Mouse (Mus musculus) intestine, postnatal 0 days (tissue): ENCODE data around the gene Mmp9. TPM values are rescaled to one million over a fixed set of nuclear protein-coding genes. Genes with fewer than 3 reads are reported as not detected.

ENCODE experiments used
- ATAC-seq: fragments of 200-750 bp; cut with Nextera tagmentation; 2 replicates; pipeline ENCODE4 v1.8.0; 2017; ENCODE audit warnings: mild to moderate bottlenecking, moderate TSS enrichment, moderate library complexity
- H3K27ac ChIP-seq: fragments of 300-500 bp; sonication (generic); 2 replicates; pipeline ENCODE4 v1.5.1; 2014; ENCODE audit warnings: mild to moderate bottlenecking, low read depth, low read length, moderate library complexity
- H3K27me3 ChIP-seq: fragments of 300-500 bp; sonication (generic); replicated peaks from 2 replicates; pipeline ENCODE4 v1.6.1; 2014; ENCODE audit warnings: low read length, mixed read lengths; ENCODE audit not compliant: control insufficient read depth, insufficient read depth
- H3K36me3 ChIP-seq: fragments of 300-500 bp; sonication (generic); 2 replicates; pipeline ENCODE4 v1.6.1; 2014; ENCODE audit warnings: mild to moderate bottlenecking, moderate library complexity; ENCODE audit not compliant: control insufficient read depth, insufficient read depth
- H3K4me1 ChIP-seq: fragments of 300-500 bp; sonication (generic); replicated peaks from 2 replicates; pipeline ENCODE4 v1.6.1; 2014; ENCODE audit warnings: antibody characterized with exemption, low read length, mixed read lengths; ENCODE audit not compliant: control insufficient read depth, insufficient read depth
- H3K4me2 ChIP-seq: fragments of 300-500 bp; sonication (generic); replicated peaks from 2 replicates; pipeline ENCODE4 v1.6.1; 2014; ENCODE audit warnings: low read depth, mild to moderate bottlenecking, moderate library complexity
- H3K4me3 ChIP-seq: fragments of 300-500 bp; sonication (generic); 2 replicates; pipeline ENCODE4 v1.5.1; 2014; ENCODE audit warnings: low read depth, low read length
- H3K9ac ChIP-seq: fragments of 300-500 bp; sonication (generic); 2 replicates; pipeline ENCODE4 v1.6.1; 2014; ENCODE audit warnings: mild to moderate bottlenecking, low read depth, low read length
- H3K9me3 ChIP-seq: fragments of 300-500 bp; sonication (generic); 2 replicates; pipeline ENCODE4 v1.6.1; 2016; ENCODE audit warnings: mixed run types; ENCODE audit not compliant: control insufficient read depth
- CTCF ChIP-seq: sonication (generic); IDR thresholded peaks from 2 replicates; pipeline ENCODE4 v1.5.1; 2016; ENCODE audit warnings: low read depth, mild to moderate bottlenecking, control low read depth, antibody characterized with exemption, moderate library complexity
- WGBS: fragments of 180-500 bp; shearing (Covaris S2); extraction: QIAGEN DNeasy Blood & Tissue Kit; methylation state at CpG from one replicate; pipeline ENCODE4 v1.1.7; 2014; 5-methylcytosine and 5-hydroxymethylcytosine counted together
- polyA plus RNA-seq: library from polyadenylated mRNA; unstranded; fragments of >200 nt; fragmentation: Nextera tagmentation; extraction: Ambion mirVana; gene quantifications from 2 replicates; pipeline ENCODE4 v1.2.1, GENCODE M21; 2015

The Mmp9 gene
- polyA plus RNA-seq, 1 experiment from 2014 or later: 9.6 TPM

DNA sequence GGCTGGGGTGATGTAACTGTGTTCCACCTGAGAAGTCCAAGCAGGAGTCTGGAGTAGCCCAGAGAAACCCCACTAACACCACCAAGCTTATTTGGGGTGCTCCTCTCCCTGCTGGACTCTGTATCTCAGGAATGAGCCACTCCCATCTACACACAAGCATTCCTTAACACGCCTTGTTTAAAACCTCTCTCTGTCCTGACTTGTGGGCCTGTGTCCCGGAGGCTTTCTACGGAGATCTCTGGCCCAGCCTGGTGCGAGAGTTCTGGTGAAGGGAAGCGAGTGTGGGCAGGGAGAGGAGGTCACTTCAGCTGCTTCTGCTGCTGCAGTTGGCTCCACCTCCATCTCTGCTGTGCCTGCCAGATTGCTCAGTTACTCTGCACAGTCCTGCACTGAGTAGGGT, 15.6 kb downstream of the Mmp9 start:
- no peak overlapping the region for H3K4me2 ChIP-seq
- H3K27ac ChIP-seq: no peak overlapping the region
- H3K4me1 ChIP-seq: peaks cover 4% of the 10 kb centered on the region; the same call in 1 of the 2 replicates
- no peak for ATAC-seq
- TF ChIP-seq CTCF: no peak
- H3K4me3 ChIP-seq: no peak overlapping the region
- H3K9ac ChIP-seq: no peak overlapping the region
- 49% methylated on average over 5 of the region's 5 CpGs for WGBS
- no peaks in the 10 kb centered on the region for H3K36me3 ChIP-seq
- no peaks in the 10 kb centered on the region for H3K9me3 ChIP-seq
- peaks cover 25% of the 10 kb centered on the region for H3K27me3 ChIP-seq

DNA sequence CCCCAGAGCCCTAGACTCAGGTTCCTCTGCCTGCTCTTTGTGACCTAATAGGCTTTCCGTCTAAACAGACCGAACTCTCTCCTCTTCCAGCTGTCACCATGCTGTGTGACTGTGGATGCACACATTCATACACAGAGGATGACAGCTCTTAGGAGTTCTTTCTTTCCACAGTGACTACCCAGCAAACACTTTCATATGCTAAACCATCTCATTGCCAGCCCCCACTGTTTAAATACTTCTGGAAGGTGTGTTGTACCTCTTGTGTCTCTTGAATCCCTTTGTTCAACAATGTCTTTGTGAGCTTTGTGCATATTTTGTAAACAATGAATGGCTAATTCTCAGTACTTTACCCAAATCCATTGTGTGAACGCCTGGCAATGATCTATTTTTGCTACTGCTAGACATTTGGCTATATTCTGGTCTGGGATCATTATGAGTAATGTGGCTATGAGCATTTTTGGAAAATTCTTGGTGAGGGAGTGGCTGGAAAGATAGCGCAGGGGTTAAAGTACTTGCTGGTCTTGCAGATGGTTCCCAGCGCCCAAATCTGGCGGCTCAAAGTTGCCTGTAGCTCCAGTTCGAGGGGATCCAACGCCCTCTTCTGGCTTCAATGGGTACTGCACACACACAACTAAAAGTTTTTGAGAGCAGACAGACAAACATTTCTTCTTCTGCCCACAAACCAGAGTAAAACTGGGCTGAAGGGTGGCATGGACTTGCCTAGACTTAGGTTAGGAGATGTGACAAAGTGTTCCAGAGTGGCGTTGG, 17.2 kb downstream of the Mmp9 start:
- 62% methylated on average over 9 of the region's 9 CpGs for WGBS

DNA sequence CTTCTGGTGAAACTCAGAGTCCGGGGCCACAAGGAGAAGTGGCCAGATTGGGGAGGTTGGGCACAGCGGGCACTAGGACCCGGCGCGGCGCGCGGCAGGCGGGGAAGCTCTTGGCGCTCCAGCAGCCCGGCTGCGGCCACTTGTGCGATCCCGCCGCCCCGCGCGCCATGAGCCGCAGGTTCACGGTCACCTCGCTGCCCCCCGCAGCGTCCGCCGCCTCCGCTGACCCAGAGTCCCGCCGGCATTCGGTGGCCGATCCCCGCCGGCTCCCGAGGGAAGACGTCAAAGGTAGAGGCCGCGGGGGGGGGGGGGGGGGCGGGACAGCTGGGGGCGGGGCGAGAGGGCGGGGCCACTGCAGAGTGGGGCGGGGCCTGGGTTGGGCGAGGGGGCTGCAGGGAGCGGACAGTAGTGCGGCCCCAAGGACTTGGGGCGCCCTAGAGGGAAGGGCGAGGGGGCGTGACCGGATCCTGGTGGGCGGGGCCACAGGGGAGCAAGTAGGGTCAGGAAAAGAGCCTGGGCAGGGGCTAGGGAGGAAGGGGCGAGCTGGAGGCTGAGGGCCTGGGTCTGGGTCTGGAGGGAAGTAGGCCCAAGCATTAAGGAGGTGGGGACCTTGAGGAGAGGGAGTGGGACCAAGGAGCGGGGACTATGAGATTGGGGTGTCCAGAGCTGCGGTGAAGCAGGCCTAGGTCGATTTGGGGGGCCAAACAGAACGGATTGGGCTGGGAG, 20.3 kb downstream of the Mmp9 start, which contains the start of gene Slc12a5:
Gene Slc12a5, plus strand, starts transcription at position 87 of the 726 bp plus-strand sequence.
- ATAC-seq: 0 out of 2 replicates have a peak, but pooled peaks have one; percentile 25
- 2% methylated on average over 38 of the region's 54 CpGs for WGBS

More for the DNA sequence above, 17.2 kb downstream of the Mmp9 start:
- H3K27ac ChIP-seq: no peak overlapping the region
- no peaks in the 10 kb centered on the region for H3K36me3 ChIP-seq
- peaks cover 11% of the 10 kb centered on the region for H3K27me3 ChIP-seq
- no peaks in the 10 kb centered on the region for H3K9me3 ChIP-seq
- no peak for ATAC-seq
- peak; percentile 35; the same call in 1 of the 2 replicates for TF ChIP-seq CTCF
- H3K4me1 ChIP-seq: peaks cover 4% of the 10 kb centered on the region; the same call in 1 of the 2 replicates
- no peak overlapping the region for H3K4me3 ChIP-seq
- no peak overlapping the region for H3K4me2 ChIP-seq
- no peak overlapping the region for H3K9ac ChIP-seq

GRCm38 (mm10) chr2:164961506-164962182, 21.1 kb downstream of the Mmp9 start:
- WGBS: 11% methylated on average over 17 of the region's 17 CpGs
- H3K4me3 ChIP-seq: no peak overlapping the region
- ATAC-seq: peak; percentile 28
- peak overlapping the region; percentile 80 for H3K4me2 ChIP-seq
- H3K27me3 ChIP-seq: peaks cover 3% of the 10 kb centered on the region
- no peaks in the 10 kb centered on the region for H3K9me3 ChIP-seq
- no peak overlapping the region for H3K27ac ChIP-seq
- peaks cover 4% of the 10 kb centered on the region; the same call in 1 of the 2 replicates for H3K4me1 ChIP-seq
- no peak overlapping the region for H3K9ac ChIP-seq
- no peaks in the 10 kb centered on the region for H3K36me3 ChIP-seq
- TF ChIP-seq CTCF: peak; percentile 83

More for the DNA sequence above, 20.3 kb downstream of the Mmp9 start, which contains the start of gene Slc12a5:
- H3K4me2 ChIP-seq: peak within 1 kb of the TSS; percentile 80
- no peak for TF ChIP-seq CTCF
- H3K36me3 ChIP-seq: no peaks in the 10 kb centered on the region
- H3K9me3 ChIP-seq: no peaks in the 10 kb centered on the region
- no peak within 1 kb of the TSS for H3K9ac ChIP-seq
- no peaks in the 10 kb centered on the region for H3K27me3 ChIP-seq
- H3K4me3 ChIP-seq: peak within 1 kb of the TSS; percentile 47
- H3K27ac ChIP-seq: no peak within 1 kb of the TSS
- peaks cover 4% of the 10 kb centered on the region; the same call in 1 of the 2 replicates for H3K4me1 ChIP-seq

- Histone ChIP-seq H3K4me2 (no peak overlapping the region), H3K27me3 (peaks cover 8% of the 10 kb centered on the region), H3K9me3 (no peaks in the 10 kb centered on the region), H3K4me3 (no peak overlapping the region), H3K4me1 (peaks cover 4% of the 10 kb centered on the region; the same call in 1 of the 2 replicates), H3K36me3 (no peaks in the 10 kb centered on the region), H3K9ac (no peak overlapping the region), H3K27ac (no peak overlapping the region)
- ATAC-seq: no peak
- no peak for TF ChIP-seq CTCF
- 51% methylated on average over 7 of the region's 7 CpGs for WGBS
Observed at GRCm38 (mm10) chr2:164962183-164962580, 21.6 kb downstream of the Mmp9 start.
